Mouse (Mus musculus) T-cell, adult 66 days (primary cell): ENCODE results near the gene B020031M17Rik. TPM values are rescaled to one million over a fixed set of nuclear protein-coding genes. Genes with fewer than 3 reads are reported as not detected.

Experiments
- total RNA-seq, 2 experiments: library from RNA; stranded (reverse); gene quantifications; 3 replicates in 1 of 2; 4 replicates in 1 of 2; pipeline ENCODE4 v1.2.4; 2023

B020031M17Rik gene
- not detected for total RNA-seq

GRCm38 (mm10) chr13:119950706-119951105 lies at the start of gene B020031M17Rik:
Gene B020031M17Rik, minus strand, starts transcription at chr13:119950806.

DNA sequence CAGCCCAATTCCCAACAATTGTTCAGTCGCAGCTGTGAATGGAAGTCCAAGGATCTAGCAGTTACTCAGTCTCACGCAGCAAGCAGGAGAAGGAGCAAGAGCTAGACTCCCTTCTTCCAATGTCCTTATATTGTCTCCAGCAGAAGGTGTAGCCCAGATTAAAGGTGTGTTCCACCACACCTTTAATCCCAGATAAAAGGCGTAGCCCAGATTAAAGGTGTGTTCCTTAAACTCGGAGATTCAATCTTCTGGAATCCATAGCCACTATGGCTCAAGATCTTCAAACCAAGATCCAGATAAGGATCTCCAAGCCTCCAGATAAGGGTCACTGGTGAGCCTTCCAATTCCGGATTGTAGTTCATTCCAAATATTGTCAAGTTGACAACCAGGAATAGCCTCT lies 21.4 kb downstream of the B020031M17Rik start, which contains the start of gene Gm21761:
Gene Gm21761 (minus strand): TSS at position 101 of the 400 bp plus-strand sequence.

Other genes starting within 250 kb of the B020031M17Rik start
- gene Nim1k, start 194.9 kb downstream of the B020031M17Rik start, total RNA-seq, result under 1 TPM; 0.73 to 0.95 TPM
- gene Zfp131, start 159.9 kb downstream of the B020031M17Rik start, total RNA-seq, result 10 to 100 TPM; 58.7 to 64.3 TPM
- gene AF067063, start 120.6 kb downstream of the B020031M17Rik start, total RNA-seq, result not detected
- gene D13Ertd608e, start 114.8 kb downstream of the B020031M17Rik start, total RNA-seq, result not detected
- gene Tcstv1, start 56.0 kb downstream of the B020031M17Rik start, total RNA-seq, result not detected
- not detected for gene Gm21761, start 21.5 kb downstream of the B020031M17Rik start, total RNA-seq
- gene Gm36079, start 76.2 kb upstream of the B020031M17Rik start, total RNA-seq, result not detected
- under 1 TPM in 1 of 2 experiments, not detected in 1; 0.26 TPM for gene Gm21188, start 101.4 kb upstream of the B020031M17Rik start, total RNA-seq
- not detected for gene Gm20767, start 189.4 kb upstream of the B020031M17Rik start, total RNA-seq
- gene Gm21818, start 221.6 kb upstream of the B020031M17Rik start, total RNA-seq, result not detected